Mouse (Mus musculus): ENCODE results near the gene Abhd12.
"Not testable (repeated sequence)": the region's sequence is repeated elsewhere in the genome, so short reads cannot be mapped to it uniquely, and the experiment has no call there.

The Abhd12 gene

GRCm38 (mm10) chr2:150904272-150904935 is at the start of gene Abhd12:
Abhd12 (minus strand) TSS chr2:150904741.
- peak; percentile 97 for DNase-seq (ENCODE audit: low read depth, low spot score)

- no peak for DNase-seq (ENCODE audit: low read depth, low spot score)
Observed at GRCm38 (mm10) chr2:150951201-150951600, 46.7 kb upstream of the Abhd12 start.

GRCm38 (mm10) chr2:150950056-150950455 is 45.5 kb upstream of the Abhd12 start:
- DNase-seq (ENCODE audit: low read depth, low spot score), result no peak

GRCm38 (mm10) chr2:150949652-150950051 is 45.1 kb upstream of the Abhd12 start:
- no peak for DNase-seq (ENCODE audit: low read depth, low spot score)

- no peak for DNase-seq (ENCODE audit: low read depth, low spot score)
Observed at GRCm38 (mm10) chr2:150948786-150949185, 44.2 kb upstream of the Abhd12 start.

GRCm38 (mm10) chr2:150947880-150948611 is 43.5 kb upstream of the Abhd12 start:
- DNase-seq (ENCODE audit: low read depth, low spot score), result not testable (repeated sequence)

- DNase-seq (ENCODE audit: low read depth, low spot score), result not testable (repeated sequence)
Observed at GRCm38 (mm10) chr2:150947341-150947740, 42.8 kb upstream of the Abhd12 start.

- DNase-seq (ENCODE audit: low read depth, low spot score), result no peak
Observed at GRCm38 (mm10) chr2:150944017-150944416, 39.5 kb upstream of the Abhd12 start.

- DNase-seq (ENCODE audit: low read depth, low spot score), result no peak
Observed at GRCm38 (mm10) chr2:150934659-150935058, 30.1 kb upstream of the Abhd12 start.

GRCm38 (mm10) chr2:150933482-150933881 is 28.9 kb upstream of the Abhd12 start:
- no peak for DNase-seq (ENCODE audit: low read depth, low spot score)

- no peak for DNase-seq (ENCODE audit: low read depth, low spot score)
Observed at GRCm38 (mm10) chr2:150930806-150931205, 26.3 kb upstream of the Abhd12 start.

- DNase-seq (ENCODE audit: low read depth, low spot score), result no peak
Observed at GRCm38 (mm10) chr2:150929156-150929555, 24.6 kb upstream of the Abhd12 start.

GRCm38 (mm10) chr2:150927038-150927720 is 22.6 kb upstream of the Abhd12 start:
- DNase-seq (ENCODE audit: low read depth, low spot score), result no peak

GRCm38 (mm10) chr2:150923505-150923904 is 19.0 kb upstream of the Abhd12 start:
- no peak for DNase-seq (ENCODE audit: low read depth, low spot score)

GRCm38 (mm10) chr2:150923026-150923425 is 18.5 kb upstream of the Abhd12 start:
- DNase-seq (ENCODE audit: low read depth, low spot score), result no peak

GRCm38 (mm10) chr2:150922165-150922564 is 17.6 kb upstream of the Abhd12 start:
- no peak for DNase-seq (ENCODE audit: low read depth, low spot score)

- DNase-seq (ENCODE audit: low read depth, low spot score), result no peak
Observed at GRCm38 (mm10) chr2:150921697-150922096, 17.2 kb upstream of the Abhd12 start.

- DNase-seq (ENCODE audit: low read depth, low spot score), result no peak
Observed at GRCm38 (mm10) chr2:150920543-150920942, 16.0 kb upstream of the Abhd12 start.

GRCm38 (mm10) chr2:150918720-150919119 is 14.2 kb upstream of the Abhd12 start:
- DNase-seq (ENCODE audit: low read depth, low spot score), result no peak

GRCm38 (mm10) chr2:150915786-150916185 is 11.2 kb upstream of the Abhd12 start:
- no peak for DNase-seq (ENCODE audit: low read depth, low spot score)

GRCm38 (mm10) chr2:150914781-150915515 is 10.4 kb upstream of the Abhd12 start:
- DNase-seq (ENCODE audit: low read depth, low spot score), result no peak
